Mouse (Mus musculus) neural tube, embryonic 11.5 days (tissue): ENCODE data around the gene Cdc42ep1. TPM values are rescaled to one million over a fixed set of nuclear protein-coding genes. Genes with fewer than 3 reads are reported as not detected.
A peak's percentile ranks its signal among the peaks of the same experiment; 100 is the strongest.
"Not testable (repeated sequence)": the region's sequence is repeated elsewhere in the genome, so short reads cannot be mapped to it uniquely, and the experiment has no call there.

Experiments used
- ATAC-seq: fragments of 200-750 bp; cut with Nextera tagmentation; 2 replicates; pipeline ENCODE4 v1.8.0; 2017; ENCODE audit warnings: moderate number of reproducible peaks, mild to moderate bottlenecking, moderate TSS enrichment, moderate library complexity; ENCODE audit not compliant: insufficient read depth, low FRiP score, low TSS enrichment
- DNase-seq: peaks from one replicate; pipeline ENCODE4 v3.0.0-alpha.2; 2015; ENCODE audit warnings: low spot score
- H3K27ac ChIP-seq: fragments of 300-500 bp; sonication (generic); 2 replicates; pipeline ENCODE4 v1.5.1; 2014; ENCODE audit warnings: low read depth, mild to moderate bottlenecking, low read length
- H3K27me3 ChIP-seq: fragments of 300-500 bp; sonication (generic); 2 replicates; pipeline ENCODE4 v1.6.1; 2014; ENCODE audit warnings: mild to moderate bottlenecking, low read length, mixed read lengths; ENCODE audit not compliant: control insufficient read depth, insufficient read depth
- H3K36me3 ChIP-seq: fragments of 300-500 bp; sonication (generic); 2 replicates; pipeline ENCODE4 v1.6.1; 2014; ENCODE audit warnings: mild to moderate bottlenecking, low read length, moderate library complexity, mixed read lengths; ENCODE audit not compliant: control insufficient read depth, insufficient read depth
- H3K4me1 ChIP-seq: fragments of 300-500 bp; sonication (generic); 2 replicates; pipeline ENCODE4 v1.6.1; 2014; ENCODE audit warnings: low read length, mixed read lengths; ENCODE audit not compliant: control insufficient read depth, insufficient read depth
- H3K4me2 ChIP-seq: fragments of 300-500 bp; sonication (generic); 2 replicates; pipeline ENCODE4 v1.6.1; 2014; ENCODE audit warnings: low read depth, mild to moderate bottlenecking, moderate library complexity
- H3K4me3 ChIP-seq: fragments of 300-500 bp; sonication (generic); 2 replicates; pipeline ENCODE4 v1.5.1; 2014; ENCODE audit warnings: low read depth, low read length
- H3K9ac ChIP-seq: fragments of 300-500 bp; sonication (generic); 2 replicates; pipeline ENCODE4 v1.6.1; 2014; ENCODE audit warnings: mild to moderate bottlenecking, low read length
- H3K9me3 ChIP-seq: fragments of 300-500 bp; sonication (generic); 2 replicates; pipeline ENCODE4 v1.6.1; 2016; ENCODE audit warnings: low read length; ENCODE audit not compliant: control insufficient read depth
- WGBS: fragments of 180-500 bp; shearing (Covaris S2); extraction: QIAGEN DNeasy Blood & Tissue Kit; methylation state at CpG from one replicate; pipeline ENCODE4 v1.1.7; 2014; 5-methylcytosine and 5-hydroxymethylcytosine counted together
- polyA plus RNA-seq: library from polyadenylated mRNA; unstranded; fragments of >200 nt; fragmentation: Nextera tagmentation; extraction: Ambion mirVana; gene quantifications from 2 replicates; pipeline ENCODE4 v1.2.1, GENCODE M21; 2014

The Cdc42ep1 gene
- polyA plus RNA-seq, 1 experiment from 2014 or later = 14.0 TPM

DNA sequence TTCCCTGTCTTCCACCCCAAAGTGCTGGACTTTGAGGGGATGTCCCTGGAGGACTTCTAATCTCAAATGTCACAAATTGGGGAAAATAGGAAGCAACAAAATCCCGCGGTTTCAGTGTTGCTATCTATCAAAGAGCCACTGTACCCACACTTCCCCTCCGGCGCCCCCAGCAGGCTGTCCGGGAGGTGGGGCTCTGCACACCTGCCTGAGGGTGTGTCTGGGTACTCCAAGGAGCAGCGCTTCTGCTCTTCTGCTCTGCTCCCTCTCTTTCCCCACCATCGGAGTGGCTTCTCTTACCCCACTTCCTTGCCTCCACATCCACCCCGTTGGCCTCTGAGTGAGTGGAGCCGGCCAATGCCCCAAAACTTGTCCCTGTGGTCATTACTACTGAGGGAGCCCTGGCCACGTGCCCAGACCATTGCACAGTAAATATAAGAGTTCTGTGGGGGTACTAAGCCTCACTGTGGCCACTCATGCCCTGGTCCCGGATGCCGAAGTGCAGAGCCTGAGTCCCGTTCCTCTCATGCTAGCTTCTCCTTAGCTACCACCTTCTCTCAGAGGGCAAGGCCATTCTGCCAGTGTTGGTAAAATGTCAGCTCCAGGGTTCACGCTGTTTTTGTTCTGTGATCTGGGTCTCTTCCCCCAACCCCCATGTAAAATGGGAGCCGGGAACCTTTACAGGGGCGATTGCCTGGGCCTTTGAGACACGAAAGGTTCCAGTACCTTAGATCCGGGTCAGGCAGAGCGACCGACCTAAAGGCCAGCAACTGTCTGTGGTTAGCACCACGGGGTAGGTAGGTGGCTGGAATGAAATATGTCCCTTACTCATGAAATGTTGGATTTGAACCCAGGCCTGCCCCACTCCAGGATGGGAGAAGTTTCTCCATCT, 1.4 kb downstream of the Cdc42ep1 start:
- no peaks in the 10 kb centered on the region for H3K36me3 ChIP-seq
- WGBS = 37% methylated on average over 21 of the region's 21 CpGs
- no peak overlapping the region for H3K9ac ChIP-seq
- H3K4me2 ChIP-seq = peak overlapping the region; percentile 87
- no peak for ATAC-seq
- H3K4me3 ChIP-seq = peak overlapping the region; percentile 15; the same call in 1 of the 2 replicates
- H3K27me3 ChIP-seq = peaks cover 18% of the 10 kb centered on the region
- DNase-seq = no peak
- H3K27ac ChIP-seq = no peak overlapping the region
- H3K4me1 ChIP-seq = peaks cover 12% of the 10 kb centered on the region
- no peaks in the 10 kb centered on the region for H3K9me3 ChIP-seq

DNA sequence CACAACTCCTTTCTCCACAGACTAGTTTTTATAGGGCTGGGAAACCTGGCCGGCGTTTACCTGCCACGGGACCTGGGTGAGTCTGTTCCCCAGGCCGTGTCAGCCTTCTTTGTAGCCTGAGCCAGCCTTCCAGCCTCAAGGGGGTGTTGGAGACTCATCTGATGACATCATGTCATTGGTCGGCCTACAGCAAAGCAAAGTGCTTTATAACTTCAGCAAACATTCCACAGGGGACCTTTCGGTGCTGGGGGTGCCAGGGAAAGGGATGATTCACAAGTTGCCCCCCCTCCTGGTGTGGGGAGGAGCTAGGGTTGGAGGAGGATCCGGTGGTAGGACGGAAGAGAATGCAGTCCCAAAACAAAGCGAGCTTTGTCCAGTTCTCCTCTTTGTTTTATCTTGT, 2.4 kb downstream of the Cdc42ep1 start:
- peaks cover 18% of the 10 kb centered on the region for H3K27me3 ChIP-seq

GRCm38 (mm10) chr15:78845321-78845720, 2.9 kb downstream of the Cdc42ep1 start:
- Histone ChIP-seq H3K4me2 (no peak overlapping the region), H3K9me3 (no peaks in the 10 kb centered on the region), H3K4me3 (no peak overlapping the region), H3K27me3 (peaks cover 18% of the 10 kb centered on the region), H3K27ac (no peak overlapping the region), H3K36me3 (no peaks in the 10 kb centered on the region), H3K9ac (no peak overlapping the region), H3K4me1 (peaks cover 8% of the 10 kb centered on the region)
- DNase-seq (no peak), ATAC-seq (no peak)
- 82% methylated on average over 11 of the region's 11 CpGs for WGBS

More for the DNA sequence above, 2.4 kb downstream of the Cdc42ep1 start:
- no peak overlapping the region for H3K27ac ChIP-seq
- no peak overlapping the region for H3K4me2 ChIP-seq
- H3K9me3 ChIP-seq = no peaks in the 10 kb centered on the region
- no peak overlapping the region for H3K4me3 ChIP-seq
- 27% methylated on average over 9 of the region's 9 CpGs for WGBS
- H3K4me1 ChIP-seq = peaks cover 12% of the 10 kb centered on the region
- H3K36me3 ChIP-seq = no peaks in the 10 kb centered on the region
- no peak overlapping the region for H3K9ac ChIP-seq
- ATAC-seq (no peak), DNase-seq (no peak)

GRCm38 (mm10) chr15:78845867-78846266, 3.4 kb downstream of the Cdc42ep1 start:
- peaks cover 4% of the 10 kb centered on the region for H3K4me1 ChIP-seq
- H3K4me2 ChIP-seq = no peak overlapping the region
- 81% methylated on average over 8 of the region's 8 CpGs for WGBS
- H3K4me3 ChIP-seq = no peak overlapping the region
- no peak overlapping the region for H3K9ac ChIP-seq
- no peaks in the 10 kb centered on the region for H3K36me3 ChIP-seq
- H3K9me3 ChIP-seq = no peaks in the 10 kb centered on the region
- H3K27ac ChIP-seq = no peak overlapping the region
- DNase-seq (no peak), ATAC-seq (no peak)
- H3K27me3 ChIP-seq = peaks cover 18% of the 10 kb centered on the region

DNA sequence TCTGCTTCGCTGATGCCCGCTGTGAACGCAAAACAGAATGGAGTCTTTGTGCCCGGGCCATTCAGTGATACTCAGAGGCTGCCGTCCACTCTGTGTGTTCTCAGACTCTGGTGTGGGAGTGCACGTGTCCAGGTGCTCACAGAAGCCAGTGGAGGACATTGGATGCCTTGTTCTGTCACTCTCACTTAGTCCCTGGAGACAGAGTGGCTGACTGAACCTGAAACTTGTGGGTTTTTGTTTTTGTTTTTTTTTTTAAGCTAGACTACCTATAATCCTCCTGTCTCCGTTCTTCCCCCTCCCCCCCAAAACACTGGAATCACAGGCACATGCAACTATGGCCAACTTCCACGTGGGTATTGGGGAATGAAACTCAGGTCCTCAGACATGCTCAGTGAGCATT, 3.9 kb downstream of the Cdc42ep1 start:
- Histone ChIP-seq H3K27ac (no peak overlapping the region), H3K9me3 (no peaks in the 10 kb centered on the region), H3K27me3 (peaks cover 18% of the 10 kb centered on the region), H3K36me3 (no peaks in the 10 kb centered on the region), H3K4me1 (peaks cover 4% of the 10 kb centered on the region), H3K4me3 (no peak overlapping the region), H3K4me2 (no peak overlapping the region), H3K9ac (no peak overlapping the region)
- DNase-seq (no peak), ATAC-seq (no peak)
- WGBS = 76% methylated on average over 8 of the region's 8 CpGs

DNA sequence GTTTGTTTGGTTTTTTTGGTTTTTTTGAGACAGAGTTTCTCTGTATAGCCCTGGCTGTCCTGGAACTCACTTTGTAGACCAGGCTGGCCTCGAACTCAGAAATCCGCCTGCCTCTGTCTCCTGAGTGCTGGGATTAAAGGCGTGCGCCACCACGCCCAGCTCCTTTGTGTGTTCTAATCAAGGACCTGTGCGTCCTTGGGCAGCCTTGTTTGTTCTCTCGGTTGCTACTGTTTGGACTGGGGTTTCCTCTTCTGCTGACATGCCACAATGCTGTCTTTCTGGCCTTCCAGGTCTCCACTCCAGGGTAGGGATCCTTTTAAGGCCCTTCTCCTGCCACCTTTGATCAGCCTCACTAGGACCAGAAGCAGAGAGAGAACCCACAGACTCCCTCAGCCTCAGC, 4.4 kb downstream of the Cdc42ep1 start:
- ATAC-seq, H3K4me2 ChIP-seq, DNase-seq, H3K9ac ChIP-seq, H3K4me1 ChIP-seq, H3K27ac ChIP-seq, H3K4me3 ChIP-seq, H3K36me3 ChIP-seq, H3K9me3 ChIP-seq: not testable (repeated sequence)
- H3K27me3 ChIP-seq = peaks cover 18% of the 10 kb centered on the region
- WGBS = 86% methylated on average over 7 of the region's 7 CpGs

DNA sequence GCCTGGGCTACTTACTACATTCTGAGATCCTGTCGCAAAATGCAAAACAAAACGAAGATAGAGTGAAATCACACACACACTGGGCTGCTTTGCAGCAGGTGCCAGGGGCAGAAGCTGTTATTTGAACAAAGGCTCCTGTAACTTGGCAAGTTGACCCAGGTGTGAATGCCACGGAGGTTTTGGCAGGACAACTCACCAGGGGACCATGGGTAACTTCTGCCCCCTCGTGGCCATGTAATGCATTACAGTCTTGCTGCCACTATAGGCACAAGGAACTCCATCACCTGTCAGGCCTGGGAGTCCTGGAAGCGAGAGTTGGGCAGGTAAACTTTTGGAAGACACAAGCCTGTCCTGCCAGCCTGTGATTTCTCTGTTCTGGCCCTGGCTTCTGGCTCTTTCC, 6.0 kb downstream of the Cdc42ep1 start:
- ATAC-seq (no peak), DNase-seq (peak; percentile 81)
- H3K4me1 ChIP-seq = peaks cover 4% of the 10 kb centered on the region
- WGBS = 37% methylated on average over 5 of the region's 5 CpGs
- no peak overlapping the region for H3K4me2 ChIP-seq
- no peak overlapping the region for H3K27ac ChIP-seq
- H3K4me3 ChIP-seq = no peak overlapping the region
- H3K36me3 ChIP-seq = no peaks in the 10 kb centered on the region
- no peak overlapping the region for H3K9ac ChIP-seq
- H3K27me3 ChIP-seq = peaks cover 11% of the 10 kb centered on the region
- no peaks in the 10 kb centered on the region for H3K9me3 ChIP-seq

DNA sequence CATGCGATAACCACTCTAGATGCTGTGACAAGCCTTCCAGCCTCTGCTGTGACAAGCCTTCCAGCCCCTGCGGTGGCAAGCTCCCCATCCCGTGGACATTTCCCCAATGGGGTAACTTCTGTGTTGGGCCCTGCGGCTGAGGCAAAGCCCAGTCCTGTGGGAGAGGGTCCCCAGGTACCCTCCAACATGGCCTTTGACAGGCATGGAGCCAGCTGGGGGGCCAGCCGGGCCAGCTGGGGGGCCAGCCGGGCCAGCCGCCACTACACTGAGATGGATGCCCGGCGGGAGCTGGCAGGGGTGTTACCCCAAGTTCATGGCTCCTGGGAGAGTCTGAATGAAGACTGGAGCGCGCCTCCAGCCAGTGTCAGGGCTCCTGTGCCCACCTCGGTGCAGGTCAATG, 7.1 kb downstream of the Cdc42ep1 start:
- peaks cover 1% of the 10 kb centered on the region for H3K27me3 ChIP-seq
- no peak overlapping the region for H3K4me3 ChIP-seq
- ATAC-seq = no peak
- H3K4me1 ChIP-seq = peaks cover 4% of the 10 kb centered on the region
- no peak overlapping the region for H3K9ac ChIP-seq
- H3K9me3 ChIP-seq = no peaks in the 10 kb centered on the region
- no peak overlapping the region for H3K4me2 ChIP-seq
- no peak overlapping the region for H3K27ac ChIP-seq
- no peaks in the 10 kb centered on the region for H3K36me3 ChIP-seq
- DNase-seq = no peak
- WGBS = 83% methylated on average over 12 of the region's 12 CpGs
